Comparison of ENCODE assay signal across 8 mouse cellular contexts in genomic region chr3:20985682-20986376, GRCm38 (mm10).
DNase-seq lines count a peak whose midpoint lies in the region; ATAC-seq and TF ChIP-seq lines count a peak whose summit lies in the region.

No protein-coding gene starts in this region.

- no peak for TF ChIP-seq POLR2A in brain, embryonic 14.5 days (IDR thresholded peaks at IDR 0.05; ENCODE audit: borderline replicate concordance, extremely low read depth, insufficient read depth, insufficient read length, poor library complexity, severe bottlenecking)

- no peak for TF ChIP-seq CTCF in brain, embryonic 14.5 days (IDR thresholded peaks at IDR 0.05; ENCODE audit: borderline replicate concordance, extremely low read depth, insufficient read depth, insufficient read length)

- peak; percentile 31; the same call in 1 of the 2 replicates for ATAC-seq in frontal cortex, adult (ENCODE audit: low TSS enrichment)
- no peak for ATAC-seq in monocyte, adult 5-6 weeks (replicated peaks; ENCODE audit: insufficient number of reproducible peaks, low FRiP score, low TSS enrichment, poor library complexity, severe bottlenecking)
- ATAC-seq in inflammation-experienced regulatory T-cells, adult 6 months = no peak

- no peak for DNase-seq in frontal cortex, postnatal 25 days (ENCODE audit: low spot score in 2 of 2)
- peak; percentile 97 for DNase-seq in brain, embryonic 14.5 days (ENCODE audit: low read depth)
- DNase-seq in frontal cortex, adult 2 months (ENCODE audit: extremely low spot score in 1 of 2, low spot score in 1 of 2) = peak; percentile 14 to 41
- DNase-seq in left cerebral cortex, postnatal 14 days (ENCODE audit: low spot score in 2 of 2) = peak; percentile 4 to 26
- no peak for DNase-seq in gastrocnemius, postnatal 25 days

- intact Hi-C loops in left cerebral cortex, postnatal 14 days (cut with DNase I) = no loop called here

Comparison
In these comparisons a context has a peak if more than half of its experiments do, and no peak if none do; other contexts are left out.
1. DNase-seq: peak in brain, embryonic 14.5 days (single experiment), frontal cortex, adult 2 months (2 of 2) and left cerebral cortex, postnatal 14 days (2 of 2); none in frontal cortex, postnatal 25 days (0 of 2) and gastrocnemius, postnatal 25 days (single experiment).